Mouse (Mus musculus) embryonic facial prominence, embryonic 15.5 days (tissue): ENCODE results near the gene Dkk2. TPM values are rescaled to one million over a fixed set of nuclear protein-coding genes. Genes with fewer than 3 reads are reported as not detected.

Experiments used
- ATAC-seq: fragments of 200-750 bp; cut with Nextera tagmentation; 2 replicates; pipeline ENCODE4 v1.8.0; 2017; ENCODE audit warnings: low read depth, moderate TSS enrichment; ENCODE audit not compliant: insufficient number of reproducible peaks, low FRiP score, low TSS enrichment
- H3K27ac ChIP-seq: fragments of 300-500 bp; sonication (generic); replicated peaks from 2 replicates; pipeline ENCODE4 v1.5.1; 2015; ENCODE audit warnings: mild to moderate bottlenecking, inconsistent platforms
- H3K27me3 ChIP-seq: fragments of 300-500 bp; sonication (generic); 2 replicates; pipeline ENCODE4 v1.6.1; 2015; ENCODE audit warnings: inconsistent platforms
- H3K36me3 ChIP-seq: fragments of 300-500 bp; sonication (generic); 2 replicates; pipeline ENCODE4 v1.6.1; 2015; ENCODE audit warnings: mild to moderate bottlenecking, inconsistent platforms
- H3K4me1 ChIP-seq: fragments of 300-500 bp; sonication (generic); 2 replicates; pipeline ENCODE4 v1.6.1; 2015; ENCODE audit warnings: inconsistent platforms
- H3K4me2 ChIP-seq: fragments of 300-500 bp; sonication (generic); replicated peaks from 2 replicates; pipeline ENCODE4 v1.6.1; 2015; ENCODE audit warnings: mild to moderate bottlenecking, inconsistent platforms
- H3K4me3 ChIP-seq: fragments of 300-500 bp; sonication (generic); replicated peaks from 2 replicates; pipeline ENCODE4 v1.5.1; 2015; ENCODE audit warnings: mild to moderate bottlenecking, inconsistent platforms
- H3K9ac ChIP-seq: fragments of 300-500 bp; sonication (generic); 2 replicates; pipeline ENCODE4 v1.6.1; 2015; ENCODE audit warnings: inconsistent platforms
- H3K9me3 ChIP-seq: fragments of 300-500 bp; sonication (generic); replicated peaks from 2 replicates; pipeline ENCODE4 v1.6.1; 2016; ENCODE audit warnings: inconsistent platforms
- WGBS: fragments of 180-500 bp; shearing (Covaris S2); methylation state at CpG from one replicate; pipeline ENCODE4 v1.1.7; 2015; 5-methylcytosine and 5-hydroxymethylcytosine counted together
- polyA plus RNA-seq: library from polyadenylated mRNA; unstranded; fragments of >200 nt; fragmentation: Nextera tagmentation; extraction: Ambion mirVana; gene quantifications from 2 replicates; pipeline ENCODE4 v1.2.1, GENCODE M21; 2015

Gene Dkk2
- polyA plus RNA-seq, 1 experiment from 2014 or later: 35.2 TPM

DNA sequence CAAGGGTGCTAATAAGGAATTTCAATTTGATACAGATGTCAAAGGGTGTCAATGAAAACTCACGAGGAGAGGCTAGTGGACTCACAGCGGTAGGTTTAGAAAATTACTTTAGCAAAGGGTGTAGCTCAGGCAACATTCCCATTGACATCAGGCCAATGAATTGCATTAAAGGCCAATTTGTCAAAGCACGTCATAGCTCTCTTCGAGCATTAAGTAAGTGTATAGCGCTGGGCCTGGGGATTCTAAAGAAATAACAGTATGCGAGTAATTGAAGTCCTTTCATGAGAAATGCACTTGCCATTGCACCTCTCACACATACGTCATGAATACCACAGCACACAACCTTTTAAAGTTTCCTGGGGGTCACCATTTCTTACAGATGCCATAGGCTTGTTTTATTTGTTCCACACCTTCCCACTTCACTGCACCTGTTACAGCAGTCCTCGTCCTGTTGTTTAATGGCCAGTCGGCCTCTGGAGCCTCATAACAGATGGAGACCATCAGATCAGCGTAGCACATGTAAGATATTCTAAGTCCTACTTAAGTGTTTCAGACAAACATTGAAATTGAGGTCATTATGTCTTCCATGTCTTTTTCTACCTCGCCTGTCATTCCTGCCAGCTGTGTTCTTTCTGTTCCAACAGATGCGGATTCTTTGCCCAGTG, 101.9 kb downstream of the Dkk2 start:
- H3K4me3 ChIP-seq: no peak overlapping the region
- H3K9ac ChIP-seq: no peak overlapping the region
- no peaks in the 10 kb centered on the region for H3K36me3 ChIP-seq
- no peaks in the 10 kb centered on the region for H3K27me3 ChIP-seq
- no peaks in the 10 kb centered on the region for H3K4me1 ChIP-seq
- no peak overlapping the region for H3K4me2 ChIP-seq
- no peak overlapping the region for H3K27ac ChIP-seq
- 81% methylated on average over 12 of the region's 12 CpGs for WGBS
- no peaks in the 10 kb centered on the region for H3K9me3 ChIP-seq
- ATAC-seq: no peak

DNA sequence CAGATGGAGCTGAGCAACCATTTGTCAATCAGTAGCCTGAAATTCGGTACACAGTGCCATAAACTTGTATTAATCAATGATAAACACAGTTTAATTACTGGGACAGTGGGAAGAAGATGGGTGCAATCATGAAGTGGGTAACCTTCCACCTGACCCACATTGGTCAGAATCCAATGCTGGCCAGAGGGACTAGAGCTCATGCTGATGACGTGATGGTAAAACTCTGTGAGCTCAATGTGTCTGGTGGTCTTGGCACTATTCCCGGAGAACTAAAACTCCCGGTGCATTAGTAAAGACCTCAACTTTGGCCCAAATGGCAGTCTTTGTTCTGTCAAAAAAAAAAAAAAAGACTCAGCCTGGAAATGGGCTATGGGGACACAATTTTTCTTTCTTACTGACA, 116.9 kb downstream of the Dkk2 start:
- WGBS: 63% methylated on average over 4 of the region's 4 CpGs
- Histone ChIP-seq H3K4me3 (no peak overlapping the region), H3K4me2 (no peak overlapping the region), H3K27me3 (no peaks in the 10 kb centered on the region), H3K4me1 (no peaks in the 10 kb centered on the region), H3K9me3 (no peaks in the 10 kb centered on the region), H3K36me3 (no peaks in the 10 kb centered on the region), H3K9ac (no peak overlapping the region), H3K27ac (no peak overlapping the region)
- ATAC-seq: no peak

GRCm38 (mm10) chr3:132202665-132203064, 117.6 kb downstream of the Dkk2 start:
- no peak overlapping the region for H3K27ac ChIP-seq
- no peaks in the 10 kb centered on the region for H3K27me3 ChIP-seq
- no peaks in the 10 kb centered on the region for H3K9me3 ChIP-seq
- no peaks in the 10 kb centered on the region for H3K36me3 ChIP-seq
- no peak overlapping the region for H3K9ac ChIP-seq
- ATAC-seq: no peak
- no peak overlapping the region for H3K4me3 ChIP-seq
- H3K4me2 ChIP-seq: no peak overlapping the region
- 74% methylated on average over 5 of the region's 5 CpGs for WGBS
- H3K4me1 ChIP-seq: no peaks in the 10 kb centered on the region

DNA sequence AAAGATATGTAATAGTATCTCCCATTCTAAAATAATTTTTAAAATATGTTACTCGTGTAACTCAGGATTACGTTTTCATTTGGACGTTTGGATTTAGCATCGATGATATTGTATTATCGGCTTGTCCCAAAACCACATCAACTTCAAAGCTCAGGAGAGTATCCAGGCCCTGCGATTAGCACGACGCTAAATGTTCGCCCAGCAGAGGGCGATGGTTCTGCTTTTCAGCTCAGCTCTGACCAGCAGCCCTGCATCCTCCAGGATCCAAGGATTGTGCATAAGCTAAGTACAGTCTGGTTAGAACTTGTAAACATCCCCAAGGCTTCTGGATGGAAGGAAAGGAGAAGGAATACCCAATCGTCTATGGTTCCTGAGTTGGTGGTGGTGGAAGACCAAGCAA, 122.4 kb downstream of the Dkk2 start:
- H3K36me3 ChIP-seq: no peaks in the 10 kb centered on the region
- no peak overlapping the region for H3K27ac ChIP-seq
- no peak overlapping the region for H3K4me2 ChIP-seq
- no peak overlapping the region for H3K4me3 ChIP-seq
- H3K9me3 ChIP-seq: no peaks in the 10 kb centered on the region
- no peaks in the 10 kb centered on the region for H3K4me1 ChIP-seq
- 28% methylated on average over 11 of the region's 11 CpGs for WGBS
- H3K9ac ChIP-seq: no peak overlapping the region
- H3K27me3 ChIP-seq: no peaks in the 10 kb centered on the region
- no peak for ATAC-seq

- Histone ChIP-seq H3K36me3 (no peaks in the 10 kb centered on the region), H3K27ac (no peak overlapping the region), H3K4me2 (no peak overlapping the region), H3K4me1 (no peaks in the 10 kb centered on the region), H3K9me3 (no peaks in the 10 kb centered on the region), H3K4me3 (no peak overlapping the region), H3K27me3 (no peaks in the 10 kb centered on the region), H3K9ac (no peak overlapping the region)
- WGBS: 66% methylated on average over 5 of the region's 5 CpGs
- ATAC-seq: no peak
These were observed 126.2 kb downstream of the Dkk2 start for GRCm38 (mm10) chr3:132211260-132211659.

DNA sequence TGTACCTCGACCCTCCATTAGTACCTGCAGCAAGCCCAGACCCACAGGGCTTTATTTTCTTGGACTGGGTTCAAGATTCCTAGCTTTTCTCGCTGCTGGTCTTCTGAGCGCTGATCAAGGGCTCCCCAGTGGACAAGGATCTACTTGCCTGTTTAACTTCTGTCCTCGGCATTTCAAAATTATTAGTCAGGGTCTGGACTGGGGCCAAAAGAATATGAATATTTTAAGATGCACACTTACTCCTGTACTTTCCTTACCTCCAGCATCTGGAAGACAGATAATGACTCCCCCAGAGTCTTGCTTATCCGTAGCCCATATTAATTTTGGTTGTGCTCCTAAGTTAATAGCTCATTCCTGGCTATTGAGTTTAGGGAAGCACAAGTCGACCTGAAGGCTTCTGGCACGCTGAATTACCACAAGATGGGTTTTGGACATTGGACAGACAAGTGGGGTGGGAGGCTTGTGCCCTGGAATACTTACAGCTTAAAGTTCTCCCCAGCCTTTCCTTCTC, 134.9 kb downstream of the Dkk2 start:
- no peak overlapping the region for H3K4me2 ChIP-seq
- no peak overlapping the region for H3K27ac ChIP-seq
- H3K4me1 ChIP-seq: no peaks in the 10 kb centered on the region
- no peaks in the 10 kb centered on the region for H3K9me3 ChIP-seq
- no peak overlapping the region for H3K4me3 ChIP-seq
- H3K9ac ChIP-seq: no peak overlapping the region
- no peaks in the 10 kb centered on the region for H3K27me3 ChIP-seq
- no peaks in the 10 kb centered on the region for H3K36me3 ChIP-seq
- ATAC-seq: no peak
- WGBS: 58% methylated on average over 7 of the region's 7 CpGs

GRCm38 (mm10) chr3:132227622-132228021, 142.5 kb downstream of the Dkk2 start:
- no peak for ATAC-seq
- H3K4me1 ChIP-seq: no peaks in the 10 kb centered on the region
- no peaks in the 10 kb centered on the region for H3K27me3 ChIP-seq
- H3K4me3 ChIP-seq: no peak overlapping the region
- H3K36me3 ChIP-seq: no peaks in the 10 kb centered on the region
- H3K9ac ChIP-seq: no peak overlapping the region
- no peak overlapping the region for H3K4me2 ChIP-seq
- H3K9me3 ChIP-seq: no peaks in the 10 kb centered on the region
- WGBS: 79% methylated on average over 1 of the region's 1 CpGs
- no peak overlapping the region for H3K27ac ChIP-seq
